24 mouse cellular contexts compared by ENCODE assay signal in genomic region chr1:181456911-181457310, GRCm38 (mm10). TPM values are rescaled to one million over a fixed set of nuclear protein-coding genes. Genes with fewer than 3 reads are reported as not detected.
DNase-seq lines count a peak whose midpoint lies in the region; ATAC-seq lines count a peak whose summit lies in the region.
"Had no signal": no experiment of that assay in that cellular context is flagged by ENCODE, and none has a peak within 500 bp of the region (broad histone marks: within the 10 kb centered on the region; RNA-seq: fewer than 3 reads in every experiment).

No protein-coding gene starts in this region.

- DNase-seq in natural killer cell, adult 2 months (ENCODE audit: low spot score in 2 of 2): peak; percentile 51 to 73
- DNase-seq in thymus, postnatal 10 days (ENCODE audit: low spot score in 2 of 2): no peak
- DNase-seq: adrenal gland, adult 2 months; adrenal gland, adult 8-10 months; adrenal gland, postnatal 10 days; adrenal gland, postnatal 14 days; adrenal gland, postnatal 25 days; adrenal gland, postnatal 36 days; B cell, adult 2 months; cerebellum, adult 11 months; cerebellum, adult 11-12 months; cerebellum, adult 18-20 months had no signal

- WGBS in heart, embryonic 11.5 days (ENCODE audit: insufficient replicate concordance): 75% methylated on average over 7 of the region's 7 CpGs

- H3K36me3 ChIP-seq in heart, embryonic 11.5 days (ENCODE audit: control insufficient read depth, insufficient read depth, low read length): no peaks in the 10 kb centered on the region
- H3K36me3 ChIP-seq: G1E had no signal

- H3K27ac ChIP-seq in heart, embryonic 11.5 days (ENCODE audit: low read depth, low read length): no peak overlapping the region

- H3K27me3 ChIP-seq in heart, embryonic 11.5 days (ENCODE audit: control insufficient read depth, insufficient read depth, low read length): no peaks in the 10 kb centered on the region; the same call in 1 of the 2 replicates
- H3K27me3 ChIP-seq: CH12.LX, Patski had no signal

- H3K9me3 ChIP-seq in heart, embryonic 11.5 days (replicated peaks; ENCODE audit: control insufficient read depth, low read length): no peaks in the 10 kb centered on the region

- no peaks in the 10 kb centered on the region for H3K4me1 ChIP-seq in heart, embryonic 11.5 days (ENCODE audit: control insufficient read depth, insufficient read depth, low read length)

- no peak overlapping the region for H3K4me3 ChIP-seq in heart, embryonic 11.5 days (ENCODE audit: low read depth, low read length)

- H3K9ac ChIP-seq in heart, embryonic 11.5 days (ENCODE audit: low read depth, low read length): no peak overlapping the region

- no peak overlapping the region for H3K4me2 ChIP-seq in heart, embryonic 11.5 days

- 0 out of 2 replicates have a peak, but pooled peaks have one; percentile 28 for ATAC-seq in monocyte, adult 5-6 weeks (replicated peaks; ENCODE audit: insufficient number of reproducible peaks, low FRiP score, low TSS enrichment, poor library complexity, severe bottlenecking)
- ATAC-seq in heart, embryonic 11.5 days (replicated peaks; ENCODE audit: insufficient number of reproducible peaks, low FRiP score, low TSS enrichment): no peak
- ATAC-seq: activated CD4-positive, CD25-positive, alpha-beta regulatory T cell, adult 4 months; CD4-positive, CD25-positive, alpha-beta regulatory T cell, adult 4 months; Patski had no signal

RNA-seq across cellular contexts. Expression of gene Ccdc121, which starts 54.3 kb away (rescaled TPM):
- total RNA-seq in monocyte, adult 5-6 weeks (2017): not detected in 3 replicates
- polyA plus RNA-seq in heart, embryonic 11.5 days (2014; fragmentation: Nextera tagmentation; extraction: Ambion mirVana): 0.53 TPM in 1 of 2 replicates, not detected in the other
- total RNA-seq: adrenal gland, adult 18-20 months; adrenal gland, adult 2 months; adrenal gland, postnatal 10 days; adrenal gland, postnatal 14 days; adrenal gland, postnatal 25 days; adrenal gland, postnatal 36 days; adrenal gland, postnatal 4 days; CH12.LX; ES-E14; MEL had no signal
- polyA plus RNA-seq: activated CD4-positive, CD25-positive, alpha-beta regulatory T cell, adult 4 months; adrenal gland, adult 2 months; C2C12; CD4-positive, CD25-positive, alpha-beta regulatory T cell, adult 4 months; G1E; Patski had no signal

Comparison
In these comparisons a context has a peak if more than half of its experiments do, and no peak if none do; other contexts are left out.
1. DNase-seq: peak in natural killer cell, adult 2 months (2 of 2); none in thymus, postnatal 10 days (0 of 2).